Mouse (Mus musculus) bone marrow, adult 2 months (tissue): ENCODE measurements around the gene Myo3b. TPM values are rescaled to one million over a fixed set of nuclear protein-coding genes. Genes with fewer than 3 reads are reported as not detected.

ENCODE experiments used
- H3K27ac ChIP-seq: fragments of 200-500 bp; 2 replicates; pipeline ENCODE4 v1.5.1; 2012; ENCODE audit warnings: low read depth, mild to moderate bottlenecking, control low read depth, inconsistent platforms, low read length; ENCODE audit not compliant: control insufficient read depth, poor library complexity, insufficient read depth
- H3K4me1 ChIP-seq: fragments of 200-500 bp; 2 replicates; pipeline ENCODE4 v1.6.1; 2011; ENCODE audit warnings: low read length; ENCODE audit not compliant: control insufficient read depth, insufficient read depth
- H3K4me3 ChIP-seq: fragments of 200-500 bp; replicated peaks from 2 replicates; pipeline ENCODE3; 2011; ENCODE audit warnings: mild to moderate bottlenecking, low read depth, low read length, control low read depth; ENCODE audit not compliant: control insufficient read depth
- CTCF ChIP-seq: fragments of 200-500 bp; IDR thresholded peaks from 2 replicates; pipeline ENCODE4 v1.5.1; 2011; ENCODE audit warnings: low read length, control low read depth; ENCODE audit not compliant: control insufficient read depth, insufficient read depth
- POLR2A ChIP-seq: fragments of 200-500 bp; IDR thresholded peaks from 2 replicates; pipeline ENCODE4 v1.6.1; 2011; ENCODE audit warnings: low read depth, mild to moderate bottlenecking, control low read depth, low read length, borderline replicate concordance; ENCODE audit not compliant: control insufficient read depth
- WGBS: fragments of 180-500 bp; shearing (Covaris S2); methylation state at CpG from one replicate; pipeline ENCODE4 v1.1.7; 2018; 5-methylcytosine and 5-hydroxymethylcytosine counted together
- polyA plus RNA-seq: library from polyadenylated mRNA; stranded (reverse); fragments of >200 nt; gene quantifications from 2 replicates; pipeline ENCODE4 v1.2.4, GENCODE M21; 2011; ENCODE audit warnings: low replicate concordance; ENCODE audit not compliant: missing spikeins, insufficient read depth, insufficient read length

Myo3b gene
- polyA plus RNA-seq, 1 experiment = not detected

DNA sequence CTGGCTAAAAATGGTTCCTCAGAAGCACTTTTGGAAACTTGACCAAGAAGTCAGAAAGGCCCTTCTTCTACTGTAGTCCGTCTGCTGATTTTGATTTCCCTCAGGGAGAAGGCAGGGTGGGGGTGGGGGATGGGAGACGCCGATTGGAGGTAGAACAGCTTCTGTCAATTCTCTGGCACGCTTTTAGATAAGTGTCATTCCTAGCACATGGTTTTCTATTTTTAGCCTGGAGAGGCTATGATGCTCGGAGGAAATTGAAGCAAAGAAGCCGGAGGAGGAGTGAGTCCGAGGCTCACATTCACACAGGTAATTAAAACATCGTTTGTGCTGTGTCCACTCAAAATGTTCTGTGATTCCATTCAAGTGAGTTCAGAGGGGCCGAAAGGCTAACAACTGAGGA lies 276.2 kb downstream of the Myo3b start:
- Histone ChIP-seq H3K4me1 (no peaks in the 10 kb centered on the region), H3K4me3 (no peak overlapping the region), H3K27ac (no peak overlapping the region)
- 78% methylated on average over 9 of the region's 9 CpGs for WGBS
- TF ChIP-seq POLR2A (no peak), CTCF (no peak)

DNA sequence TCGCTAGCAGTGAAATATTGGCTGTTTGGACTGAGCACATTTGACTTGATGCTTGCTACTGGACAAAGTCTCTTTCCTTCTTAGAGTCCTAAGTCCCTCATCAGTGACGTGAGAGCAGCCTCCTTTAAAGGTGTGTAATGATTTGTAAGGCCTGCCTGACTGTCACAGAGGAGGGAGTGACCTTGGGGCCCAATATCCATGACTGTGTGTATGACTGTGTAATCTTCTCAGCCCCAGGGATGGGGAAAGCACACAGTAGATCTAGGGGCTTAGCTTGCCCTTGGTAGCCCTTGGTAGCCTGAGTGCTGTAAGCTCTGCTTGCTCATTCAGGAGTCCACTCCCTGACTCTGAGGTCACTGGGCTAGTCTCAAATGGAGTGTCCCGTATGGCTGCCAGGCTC lies 276.8 kb downstream of the Myo3b start:
- 79% methylated on average over 3 of the region's 3 CpGs for WGBS
- Histone ChIP-seq H3K4me1 (no peaks in the 10 kb centered on the region), H3K4me3 (no peak overlapping the region), H3K27ac (no peak overlapping the region)
- TF ChIP-seq CTCF (no peak), POLR2A (no peak)

DNA sequence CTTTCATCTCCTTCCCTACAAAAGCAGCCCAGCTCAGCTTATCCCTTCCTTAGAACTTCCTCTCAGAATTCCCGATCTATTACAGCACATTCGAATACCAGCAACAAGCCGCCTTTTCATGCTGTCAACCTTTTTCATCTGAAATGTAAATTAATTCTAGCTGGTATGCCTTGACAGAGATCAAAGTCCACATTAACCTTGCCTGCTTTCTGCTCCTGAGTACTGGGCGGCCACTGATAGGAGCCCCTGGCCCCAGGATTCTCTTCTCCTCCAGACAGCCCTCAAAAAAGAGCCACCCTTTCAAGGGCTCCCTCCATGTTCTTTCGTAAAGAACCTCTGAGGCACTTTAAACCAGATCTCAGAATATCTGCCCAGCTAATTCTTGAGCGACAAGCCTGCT lies 278.9 kb downstream of the Myo3b start:
- Histone ChIP-seq H3K4me1 (no peaks in the 10 kb centered on the region), H3K4me3 (no peak overlapping the region), H3K27ac (no peak overlapping the region)
- 71% methylated on average over 6 of the region's 6 CpGs for WGBS
- TF ChIP-seq CTCF = no peak
- TF ChIP-seq POLR2A = no peak

DNA sequence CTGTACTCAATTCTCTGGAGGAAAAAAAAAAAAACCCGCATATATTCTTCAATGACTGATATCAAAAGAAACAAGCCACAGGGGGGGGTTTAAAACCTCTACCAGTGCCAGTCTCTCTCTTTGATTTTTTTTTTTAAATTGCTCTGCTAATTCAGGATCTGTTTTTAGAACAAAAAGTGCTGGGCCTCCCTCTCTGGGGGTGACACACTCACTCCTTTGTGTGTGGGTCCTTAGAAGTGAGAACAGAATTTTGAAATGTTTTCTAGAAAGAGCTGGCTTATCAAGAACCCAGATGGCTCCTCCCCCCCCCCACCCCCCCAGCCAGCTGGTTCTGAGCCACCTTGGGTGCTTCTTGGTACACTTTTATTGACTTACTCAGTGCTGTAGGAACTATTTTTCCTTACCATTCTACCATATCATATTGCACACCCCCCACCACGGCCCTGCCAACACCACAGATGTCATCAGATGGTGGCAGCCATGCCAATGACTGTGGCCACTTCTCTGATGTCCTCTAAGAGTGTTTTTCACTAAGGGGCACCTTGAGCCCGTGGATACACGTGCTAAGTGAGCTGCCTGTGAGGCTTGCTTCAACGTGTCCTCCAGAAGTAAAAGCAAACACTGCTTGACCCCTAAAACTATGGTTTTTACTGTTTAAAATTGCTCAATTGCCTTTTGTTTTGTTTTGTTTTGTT lies 280.1 kb downstream of the Myo3b start:
- TF ChIP-seq CTCF = no peak
- no peak for TF ChIP-seq POLR2A
- H3K4me3 ChIP-seq = no peak overlapping the region
- H3K27ac ChIP-seq = no peak overlapping the region
- no peaks in the 10 kb centered on the region for H3K4me1 ChIP-seq
- 62% methylated on average over 5 of the region's 5 CpGs for WGBS

DNA sequence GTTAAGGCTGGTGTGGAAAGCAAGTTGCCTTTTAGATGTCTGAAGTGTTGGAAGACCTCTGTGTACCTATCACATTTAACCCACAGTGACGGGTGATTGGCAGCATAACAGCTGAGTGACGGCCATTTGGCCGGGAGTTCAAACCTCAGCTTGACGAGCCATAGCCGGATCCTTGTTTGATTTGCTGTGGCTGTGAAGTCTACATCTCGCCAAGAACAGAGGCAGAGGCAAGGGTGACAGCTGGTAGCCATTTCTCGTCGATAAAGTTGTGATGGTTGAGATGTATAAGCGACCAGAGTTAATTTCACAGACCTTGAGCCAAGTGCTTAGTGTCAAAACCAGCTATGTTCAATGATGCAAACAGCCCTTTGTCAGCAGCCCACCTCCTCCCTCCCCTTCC lies 283.8 kb downstream of the Myo3b start:
- WGBS = 79% methylated on average over 9 of the region's 9 CpGs
- no peak overlapping the region for H3K4me3 ChIP-seq
- H3K4me1 ChIP-seq = no peaks in the 10 kb centered on the region
- no peak overlapping the region for H3K27ac ChIP-seq
- TF ChIP-seq CTCF (no peak), POLR2A (no peak)

DNA sequence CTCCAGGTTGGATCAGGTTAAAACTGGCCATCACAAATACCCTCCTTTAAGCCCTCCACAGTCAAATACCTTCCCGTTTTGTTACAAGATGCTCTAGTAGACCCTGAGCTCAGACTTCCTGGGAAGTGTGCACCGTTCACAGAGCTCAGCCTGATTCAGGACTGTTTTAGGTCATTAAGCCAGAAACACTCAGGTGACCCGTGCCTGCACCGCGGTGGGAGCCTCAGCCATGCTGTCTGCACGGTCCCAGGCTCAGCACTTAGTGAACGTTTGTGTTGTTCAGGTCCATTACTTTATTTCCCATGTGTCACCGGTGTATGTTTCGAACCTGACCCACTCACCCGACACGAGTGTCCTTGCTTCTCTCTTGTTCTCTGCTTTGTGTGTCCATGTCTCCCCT lies 288.7 kb downstream of the Myo3b start:
- H3K27ac ChIP-seq = no peak overlapping the region
- no peak for TF ChIP-seq CTCF
- no peak for TF ChIP-seq POLR2A
- no peaks in the 10 kb centered on the region for H3K4me1 ChIP-seq
- no peak overlapping the region for H3K4me3 ChIP-seq
- WGBS = 85% methylated on average over 11 of the region's 11 CpGs

DNA sequence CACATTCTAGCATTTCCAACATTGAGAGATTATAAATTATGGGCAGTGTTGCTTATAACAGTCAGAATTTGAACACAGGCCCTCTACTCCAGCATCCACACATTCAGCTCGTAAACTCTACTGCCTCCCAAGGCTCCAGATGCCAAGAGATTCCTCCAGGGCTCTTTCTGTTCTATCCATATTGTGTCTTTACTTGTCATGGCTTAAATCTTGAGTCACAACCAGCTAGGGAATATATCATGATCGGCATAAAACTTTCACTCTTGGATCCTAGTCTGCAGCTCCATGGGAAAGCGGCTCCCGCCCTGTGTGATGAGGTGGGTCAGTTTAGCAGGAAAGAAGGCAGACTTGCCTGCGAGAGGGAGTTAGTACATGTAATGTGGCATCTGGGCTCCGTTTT lies 294.0 kb downstream of the Myo3b start:
- TF ChIP-seq CTCF = no peak
- no peak for TF ChIP-seq POLR2A
- H3K4me3 ChIP-seq = no peak overlapping the region
- H3K27ac ChIP-seq = no peak overlapping the region
- WGBS = 79% methylated on average over 6 of the region's 6 CpGs
- H3K4me1 ChIP-seq = no peaks in the 10 kb centered on the region

DNA sequence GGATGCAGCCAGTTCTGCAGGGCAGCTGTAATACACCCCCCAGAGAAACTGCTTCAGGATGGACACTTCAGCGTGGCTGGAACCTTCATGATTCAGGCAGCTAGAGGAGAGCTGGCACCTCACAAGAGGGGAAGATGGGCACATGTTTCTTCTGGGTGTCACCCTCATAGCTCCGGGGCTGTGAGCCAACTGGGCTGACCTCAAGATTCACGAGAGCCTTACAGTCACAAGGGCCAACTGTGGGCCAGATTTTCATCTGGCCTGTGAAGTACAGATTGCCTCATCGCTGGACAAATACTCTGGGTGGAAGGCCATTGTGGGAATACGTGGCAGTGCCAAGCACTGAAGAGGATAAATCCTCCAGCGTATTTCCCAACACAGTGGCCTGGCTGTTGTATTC lies 294.6 kb downstream of the Myo3b start:
- H3K27ac ChIP-seq = no peak overlapping the region
- H3K4me3 ChIP-seq = no peak overlapping the region
- TF ChIP-seq POLR2A = no peak
- no peak for TF ChIP-seq CTCF
- WGBS = 71% methylated on average over 6 of the region's 6 CpGs
- no peaks in the 10 kb centered on the region for H3K4me1 ChIP-seq

DNA sequence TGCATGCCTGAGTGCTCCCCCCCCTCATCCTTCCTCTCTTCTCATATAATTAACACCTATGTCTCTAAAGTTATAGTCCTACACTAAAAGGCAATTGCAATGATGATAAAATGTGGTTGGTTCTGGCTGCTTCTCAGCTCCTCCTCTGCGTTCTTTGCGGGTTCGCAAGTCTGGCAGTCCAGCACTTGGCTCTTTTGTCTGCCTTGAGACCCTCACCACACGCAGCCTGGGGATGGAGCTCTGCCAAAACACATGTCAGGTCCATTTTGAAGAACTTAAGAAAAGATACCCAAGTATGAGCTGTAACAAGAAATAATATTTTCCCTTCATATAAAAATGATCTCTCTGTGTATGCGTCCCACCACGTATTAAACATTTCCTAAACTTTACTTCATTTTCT lies 297.6 kb downstream of the Myo3b start:
- no peak for TF ChIP-seq CTCF
- no peak for TF ChIP-seq POLR2A
- Histone ChIP-seq H3K4me1 (no peaks in the 10 kb centered on the region), H3K27ac (no peak overlapping the region), H3K4me3 (no peak overlapping the region)
- WGBS = 86% methylated on average over 6 of the region's 6 CpGs
